Mouse (Mus musculus) kidney, postnatal 0 days (tissue): ENCODE measurements around the gene C2cd5. TPM values are rescaled to one million over a fixed set of nuclear protein-coding genes. Genes with fewer than 3 reads are reported as not detected.
"Not testable (repeated sequence)": the region's sequence is repeated elsewhere in the genome, so short reads cannot be mapped to it uniquely, and the experiment has no call there.

Source experiments
- ATAC-seq: fragments of 200-750 bp; cut with Nextera tagmentation; replicated peaks from 2 replicates; pipeline ENCODE4 v1.8.0; 2017; ENCODE audit warnings: low read depth, moderate number of reproducible peaks, moderate TSS enrichment, moderate library complexity; ENCODE audit not compliant: low FRiP score
- DNase-seq: peaks from one replicate; pipeline ENCODE4 v3.0.0-alpha.2; 2016; ENCODE audit warnings: low spot score
- H3K27ac ChIP-seq: fragments of 300-500 bp; sonication (generic); 2 replicates; pipeline ENCODE4 v1.5.1; 2014; ENCODE audit warnings: mild to moderate bottlenecking
- H3K27me3 ChIP-seq: fragments of 300-500 bp; sonication (generic); 2 replicates; pipeline ENCODE4 v1.6.1; 2014; ENCODE audit warnings: low read length, mixed read lengths; ENCODE audit not compliant: insufficient read depth
- H3K36me3 ChIP-seq: fragments of 300-500 bp; sonication (generic); 2 replicates; pipeline ENCODE4 v1.6.1; 2014; ENCODE audit warnings: low read length, mixed read lengths; ENCODE audit not compliant: insufficient read depth
- H3K4me1 ChIP-seq: fragments of 300-500 bp; sonication (generic); replicated peaks from 2 replicates; pipeline ENCODE4 v1.6.1; 2014; ENCODE audit warnings: antibody characterized with exemption, low read length, mixed read lengths; ENCODE audit not compliant: insufficient read depth
- H3K4me2 ChIP-seq: fragments of 300-500 bp; sonication (generic); 2 replicates; pipeline ENCODE4 v1.6.1; 2014; ENCODE audit warnings: mild to moderate bottlenecking, low read length, moderate library complexity, mixed read lengths
- H3K4me3 ChIP-seq: fragments of 300-500 bp; sonication (generic); replicated peaks from 2 replicates; pipeline ENCODE4 v1.5.1; 2014; ENCODE audit warnings: low read depth, low read length
- H3K9ac ChIP-seq: fragments of 300-500 bp; sonication (generic); 2 replicates; pipeline ENCODE4 v1.6.1; 2014; ENCODE audit warnings: low read depth, low read length
- H3K9me3 ChIP-seq: fragments of 300-500 bp; sonication (generic); replicated peaks from 2 replicates; pipeline ENCODE4 v1.6.1; 2016; ENCODE audit warnings: low read length, inconsistent platforms, mixed read lengths
- CTCF ChIP-seq: IDR thresholded peaks from 2 replicates; pipeline ENCODE4 v1.5.1; 2016; ENCODE audit warnings: antibody characterized with exemption, low read depth, mild to moderate bottlenecking, moderate library complexity
- WGBS: fragments of 180-500 bp; shearing (Covaris S2); extraction: QIAGEN DNeasy Blood & Tissue Kit; methylation state at CpG from one replicate; pipeline ENCODE4 v1.1.7; 2014; 5-methylcytosine and 5-hydroxymethylcytosine counted together
- polyA plus RNA-seq: library from polyadenylated mRNA; unstranded; fragments of >200 nt; fragmentation: Nextera tagmentation; extraction: Ambion mirVana; gene quantifications from 2 replicates; pipeline ENCODE4 v1.2.1, GENCODE M21; 2015

Gene C2cd5
- polyA plus RNA-seq, 1 experiment from 2014 or later: 19.1 TPM

GRCm38 (mm10) chr6:143143321-143143720 lies 43.4 kb upstream of the C2cd5 start:
- H3K36me3 ChIP-seq: no peaks in the 10 kb centered on the region
- no peak overlapping the region for H3K9ac ChIP-seq
- H3K4me3 ChIP-seq: no peak overlapping the region
- 83% methylated on average over 9 of the region's 9 CpGs for WGBS
- H3K9me3 ChIP-seq: no peaks in the 10 kb centered on the region
- H3K27ac ChIP-seq: no peak overlapping the region
- no peak overlapping the region for H3K4me2 ChIP-seq
- DNase-seq (no peak), ATAC-seq (no peak)
- TF ChIP-seq CTCF: no peak
- peaks cover 8% of the 10 kb centered on the region; the same call in 1 of the 2 replicates for H3K4me1 ChIP-seq
- H3K27me3 ChIP-seq: no peaks in the 10 kb centered on the region

GRCm38 (mm10) chr6:143142861-143143260 lies 42.9 kb upstream of the C2cd5 start:
- no peaks in the 10 kb centered on the region for H3K9me3 ChIP-seq
- TF ChIP-seq CTCF: no peak
- H3K27ac ChIP-seq: no peak overlapping the region
- H3K4me1 ChIP-seq: peaks cover 8% of the 10 kb centered on the region; the same call in 1 of the 2 replicates
- H3K4me3 ChIP-seq: no peak overlapping the region
- no peak for ATAC-seq
- 90% methylated on average over 4 of the region's 4 CpGs for WGBS
- no peaks in the 10 kb centered on the region for H3K27me3 ChIP-seq
- DNase-seq: no peak
- H3K9ac ChIP-seq: no peak overlapping the region
- no peaks in the 10 kb centered on the region for H3K36me3 ChIP-seq
- no peak overlapping the region for H3K4me2 ChIP-seq

GRCm38 (mm10) chr6:143141624-143142592 lies 42.0 kb upstream of the C2cd5 start:
- H3K27me3 ChIP-seq, H3K9ac ChIP-seq, H3K36me3 ChIP-seq, H3K4me3 ChIP-seq, DNase-seq, H3K27ac ChIP-seq, H3K9me3 ChIP-seq, H3K4me1 ChIP-seq, H3K4me2 ChIP-seq: not testable (repeated sequence)
- WGBS: 73% methylated on average over 10 of the region's 10 CpGs
- ATAC-seq: peak; percentile 47

GRCm38 (mm10) chr6:143140884-143141283 lies 40.9 kb upstream of the C2cd5 start:
- no peak for DNase-seq
- Histone ChIP-seq H3K27me3 (no peaks in the 10 kb centered on the region), H3K4me3 (no peak overlapping the region), H3K9me3 (no peaks in the 10 kb centered on the region), H3K9ac (no peak overlapping the region), H3K4me1 (peaks cover 8% of the 10 kb centered on the region; the same call in 1 of the 2 replicates), H3K4me2 (no peak overlapping the region), H3K27ac (no peak overlapping the region), H3K36me3 (no peaks in the 10 kb centered on the region)
- ATAC-seq: no peak
- WGBS: 87% methylated on average over 9 of the region's 9 CpGs
- no peak for TF ChIP-seq CTCF

- 92% methylated on average over 2 of the region's 2 CpGs for WGBS
- no peaks in the 10 kb centered on the region for H3K9me3 ChIP-seq
- no peaks in the 10 kb centered on the region for H3K4me1 ChIP-seq
- H3K27me3 ChIP-seq: no peaks in the 10 kb centered on the region
- no peak overlapping the region for H3K9ac ChIP-seq
- H3K4me2 ChIP-seq: no peak overlapping the region
- ATAC-seq (no peak), DNase-seq (no peak)
- no peak for TF ChIP-seq CTCF
- no peaks in the 10 kb centered on the region for H3K36me3 ChIP-seq
- H3K27ac ChIP-seq: no peak overlapping the region
- no peak overlapping the region for H3K4me3 ChIP-seq
These were observed 39.5 kb upstream of the C2cd5 start for GRCm38 (mm10) chr6:143139417-143139816.

- Histone ChIP-seq H3K4me3 (no peak overlapping the region), H3K4me1 (no peaks in the 10 kb centered on the region), H3K27ac (no peak overlapping the region), H3K36me3 (no peaks in the 10 kb centered on the region), H3K9me3 (no peaks in the 10 kb centered on the region), H3K27me3 (no peaks in the 10 kb centered on the region), H3K4me2 (no peak overlapping the region), H3K9ac (no peak overlapping the region)
- WGBS: 66% methylated on average over 5 of the region's 5 CpGs
- no peak for DNase-seq
- no peak for TF ChIP-seq CTCF
- ATAC-seq: no peak
These were observed 37.4 kb upstream of the C2cd5 start for GRCm38 (mm10) chr6:143137341-143137740.
